Mouse (Mus musculus): Measurements from ENCODE around the gene Add3.

- TF ChIP-seq CTCF (IDR thresholded peaks at IDR 0.05; ENCODE audit: insufficient read depth, low read depth, low read length) (no peak), POLR2A (IDR thresholded peaks at IDR 0.05; ENCODE audit: insufficient read depth, low read depth, low read length) (no peak)
Measured at GRCm38 (mm10) chr19:53283742-53284141, 143.5 kb downstream of the Add3 start.

All from olfactory bulb, adult 2 months (tissue).